Mouse (Mus musculus) neural tube, embryonic 15.5 days (tissue): ENCODE data around the gene Ntpcr. TPM values are rescaled to one million over a fixed set of nuclear protein-coding genes. Genes with fewer than 3 reads are reported as not detected.

Experiments used
- ATAC-seq: fragments of 200-750 bp; cut with Nextera tagmentation; 2 replicates; pipeline ENCODE4 v1.8.0; 2017; ENCODE audit warnings: mild to moderate bottlenecking, moderate TSS enrichment, moderate library complexity; ENCODE audit not compliant: low FRiP score
- H3K27ac ChIP-seq: fragments of 300-500 bp; sonication (generic); replicated peaks from 2 replicates; pipeline ENCODE4 v1.5.1; 2015; ENCODE audit warnings: mild to moderate bottlenecking, inconsistent platforms
- H3K27me3 ChIP-seq: fragments of 300-500 bp; sonication (generic); replicated peaks from 2 replicates; pipeline ENCODE4 v1.6.1; 2015; ENCODE audit warnings: inconsistent platforms
- H3K36me3 ChIP-seq: fragments of 300-500 bp; sonication (generic); 2 replicates; pipeline ENCODE4 v1.6.1; 2015; ENCODE audit warnings: inconsistent platforms
- H3K4me1 ChIP-seq: fragments of 300-500 bp; sonication (generic); 2 replicates; pipeline ENCODE4 v1.6.1; 2015; ENCODE audit warnings: inconsistent platforms
- H3K4me2 ChIP-seq: fragments of 300-500 bp; sonication (generic); 2 replicates; pipeline ENCODE4 v1.6.1; 2015; ENCODE audit warnings: inconsistent platforms, mild to moderate bottlenecking, moderate library complexity
- H3K4me3 ChIP-seq: fragments of 300-500 bp; sonication (generic); replicated peaks from 2 replicates; pipeline ENCODE4 v1.5.1; 2015; ENCODE audit warnings: mild to moderate bottlenecking, inconsistent platforms
- H3K9ac ChIP-seq: fragments of 300-500 bp; sonication (generic); replicated peaks from 2 replicates; pipeline ENCODE4 v1.6.1; 2015; ENCODE audit warnings: mild to moderate bottlenecking, inconsistent platforms
- H3K9me3 ChIP-seq: fragments of 300-500 bp; sonication (generic); replicated peaks from 2 replicates; pipeline ENCODE4 v1.6.1; 2016; ENCODE audit warnings: inconsistent platforms
- WGBS: fragments of 180-500 bp; shearing (Covaris S2); methylation state at CpG from one replicate; pipeline ENCODE4 v1.1.7; 2015; ENCODE audit warnings: mixed read lengths; 5-methylcytosine and 5-hydroxymethylcytosine counted together
- polyA plus RNA-seq: library from polyadenylated mRNA; unstranded; fragments of >200 nt; fragmentation: Nextera tagmentation; extraction: Ambion mirVana; gene quantifications from 2 replicates; pipeline ENCODE4 v1.2.1, GENCODE M21; 2015

Gene Ntpcr
- 33.1 and 36.9 TPM in 2 replicates for polyA plus RNA-seq

- Histone ChIP-seq H3K4me1 (peaks cover 15% of the 10 kb centered on the region), H3K36me3 (no peaks in the 10 kb centered on the region), H3K27me3 (no peaks in the 10 kb centered on the region), H3K4me3 (no peak within 1 kb of the TSS), H3K9ac (no peak within 1 kb of the TSS), H3K9me3 (no peaks in the 10 kb centered on the region), H3K27ac (no peak within 1 kb of the TSS), H3K4me2 (no peak within 1 kb of the TSS)
- WGBS, result 83% methylated on average over 7 of the region's 7 CpGs
- no peak for ATAC-seq
Measured at GRCm38 (mm10) chr8:125729746-125730145, at the start of gene Ntpcr. Ntpcr (plus strand) TSS chr8:125729963.

GRCm38 (mm10) chr8:125680851-125681408 is 48.8 kb upstream of the Ntpcr start:
- 57% methylated on average over 8 of the region's 8 CpGs for WGBS
- no peaks in the 10 kb centered on the region for H3K27me3 ChIP-seq
- ATAC-seq, result no peak
- no peaks in the 10 kb centered on the region for H3K9me3 ChIP-seq
- peaks cover 7% of the 10 kb centered on the region; the same call in 1 of the 2 replicates for H3K4me1 ChIP-seq
- no peak overlapping the region for H3K9ac ChIP-seq
- no peaks in the 10 kb centered on the region for H3K36me3 ChIP-seq
- H3K27ac ChIP-seq, result no peak overlapping the region
- no peak overlapping the region for H3K4me3 ChIP-seq
- H3K4me2 ChIP-seq, result no peak overlapping the region

GRCm38 (mm10) chr8:125685216-125685760 is 44.5 kb upstream of the Ntpcr start:
- Histone ChIP-seq H3K4me1 (0 out of 2 replicates have a peak, but pooled peaks cover 4% of the 10 kb centered on the region), H3K27me3 (no peaks in the 10 kb centered on the region), H3K27ac (no peak overlapping the region), H3K36me3 (no peaks in the 10 kb centered on the region), H3K4me2 (no peak overlapping the region), H3K9me3 (no peaks in the 10 kb centered on the region), H3K4me3 (no peak overlapping the region), H3K9ac (no peak overlapping the region)
- WGBS, result 63% methylated on average over 6 of the region's 6 CpGs
- no peak for ATAC-seq

- no peaks in the 10 kb centered on the region for H3K9me3 ChIP-seq
- 72% methylated on average over 9 of the region's 9 CpGs for WGBS
Measured at GRCm38 (mm10) chr8:125686221-125686865, 43.4 kb upstream of the Ntpcr start.

DNA sequence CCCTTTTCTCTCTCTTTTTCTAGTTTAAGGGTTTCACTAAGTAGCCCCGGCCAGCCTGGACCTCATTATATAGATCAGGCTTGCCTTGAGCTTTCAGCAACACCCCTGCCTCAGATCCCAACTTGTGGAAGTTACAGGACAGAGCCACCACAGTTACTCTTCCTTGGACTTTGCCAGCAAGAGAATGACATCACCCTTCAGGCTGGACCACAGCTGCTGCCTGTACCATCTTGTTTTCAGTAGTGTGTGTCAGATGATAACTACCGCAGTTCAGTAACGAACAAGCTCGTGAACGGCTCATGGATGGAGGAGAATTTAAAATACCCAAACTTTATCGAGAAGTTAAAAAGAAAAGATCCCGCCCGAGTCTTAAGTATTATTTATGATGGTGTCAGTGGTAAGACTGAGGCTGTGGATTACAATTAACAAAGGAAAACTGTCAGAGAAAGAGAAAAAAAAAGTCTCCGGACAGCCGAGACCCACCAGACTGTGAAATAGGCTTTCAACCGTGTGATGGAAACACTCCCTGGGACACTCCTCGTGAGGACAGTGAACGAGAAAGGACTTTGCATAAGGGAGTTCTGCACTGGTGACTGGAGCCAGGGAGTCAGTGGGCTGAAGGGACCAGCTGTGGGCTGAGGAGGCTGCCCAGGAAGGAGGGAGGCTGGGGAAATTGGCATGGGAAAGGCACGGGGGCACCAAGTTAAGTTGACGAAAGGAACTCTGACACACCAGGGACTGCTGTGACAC is 39.4 kb upstream of the Ntpcr start:
- no peak for ATAC-seq
- Histone ChIP-seq H3K4me3 (no peak overlapping the region), H3K27me3 (no peaks in the 10 kb centered on the region), H3K9ac (no peak overlapping the region), H3K27ac (no peak overlapping the region), H3K4me1 (peaks cover 10% of the 10 kb centered on the region; the same call in 1 of the 2 replicates), H3K36me3 (no peaks in the 10 kb centered on the region), H3K4me2 (no peak overlapping the region), H3K9me3 (no peaks in the 10 kb centered on the region)
- WGBS, result 36% methylated on average over 15 of the region's 15 CpGs

More at GRCm38 (mm10) chr8:125686221-125686865, 43.4 kb upstream of the Ntpcr start:
- Histone ChIP-seq H3K27ac (no peak overlapping the region), H3K4me3 (no peak overlapping the region), H3K9ac (no peak overlapping the region), H3K4me2 (no peak overlapping the region), H3K4me1 (peaks cover 7% of the 10 kb centered on the region; the same call in 1 of the 2 replicates), H3K27me3 (no peaks in the 10 kb centered on the region), H3K36me3 (no peaks in the 10 kb centered on the region)
- ATAC-seq, result no peak

DNA sequence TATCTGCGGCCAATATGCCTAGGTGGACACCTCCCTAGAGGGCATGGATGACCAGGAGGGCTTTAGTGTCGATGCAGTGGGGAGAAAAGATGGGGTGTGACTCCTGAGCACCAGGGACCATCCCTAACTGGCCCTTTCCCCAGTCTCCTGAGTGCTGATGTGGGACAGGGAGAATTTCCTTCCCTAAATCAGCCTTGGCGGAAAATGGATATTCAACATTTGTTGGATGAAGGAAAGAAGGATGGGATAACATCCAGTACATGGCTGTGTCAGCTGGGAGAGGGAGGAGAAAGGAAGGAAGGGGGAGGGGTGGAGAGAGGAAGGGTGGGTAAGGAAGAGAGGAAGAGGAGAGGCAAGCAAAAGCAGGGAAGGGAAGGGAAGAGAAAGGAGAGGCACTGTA is 38.8 kb upstream of the Ntpcr start:
- Histone ChIP-seq H3K27ac (no peak overlapping the region), H3K4me2 (no peak overlapping the region), H3K9ac (no peak overlapping the region), H3K4me1 (peaks cover 10% of the 10 kb centered on the region; the same call in 1 of the 2 replicates), H3K4me3 (no peak overlapping the region), H3K27me3 (no peaks in the 10 kb centered on the region), H3K9me3 (no peaks in the 10 kb centered on the region), H3K36me3 (no peaks in the 10 kb centered on the region)
- ATAC-seq, result no peak
- 85% methylated on average over 3 of the region's 3 CpGs for WGBS

GRCm38 (mm10) chr8:125692447-125692846 is 37.3 kb upstream of the Ntpcr start:
- H3K27me3 ChIP-seq, result no peaks in the 10 kb centered on the region
- H3K27ac ChIP-seq, result no peak overlapping the region
- no peaks in the 10 kb centered on the region for H3K36me3 ChIP-seq
- no peak overlapping the region for H3K4me2 ChIP-seq
- ATAC-seq, result no peak
- 49% methylated on average over 5 of the region's 5 CpGs for WGBS
- peaks cover 10% of the 10 kb centered on the region; the same call in 1 of the 2 replicates for H3K4me1 ChIP-seq
- H3K9ac ChIP-seq, result no peak overlapping the region
- no peak overlapping the region for H3K4me3 ChIP-seq
- no peaks in the 10 kb centered on the region for H3K9me3 ChIP-seq

DNA sequence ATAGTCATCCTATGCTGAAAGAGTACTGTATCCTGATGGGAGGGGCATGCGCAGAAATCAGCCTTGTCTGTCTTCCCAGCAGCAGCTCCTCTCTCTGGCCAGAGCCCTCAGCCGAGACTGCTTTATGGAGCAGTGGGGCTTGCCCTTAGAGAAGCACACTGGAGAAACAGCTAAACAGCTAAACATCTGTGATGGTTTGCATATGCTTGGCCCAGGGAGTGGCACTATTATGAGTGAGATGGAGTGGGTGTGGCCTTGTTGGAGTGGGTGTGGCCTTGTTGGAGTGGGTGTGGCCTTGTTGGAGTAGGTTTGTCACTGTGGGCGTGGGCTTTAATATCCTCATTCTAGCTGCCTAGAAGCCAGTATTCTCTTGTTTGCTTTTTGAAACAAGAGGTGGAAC is 36.6 kb upstream of the Ntpcr start:
- Histone ChIP-seq H3K4me3 (no peak overlapping the region), H3K36me3 (no peaks in the 10 kb centered on the region), H3K4me2 (no peak overlapping the region), H3K9ac (no peak overlapping the region), H3K9me3 (no peaks in the 10 kb centered on the region), H3K27ac (no peak overlapping the region), H3K27me3 (no peaks in the 10 kb centered on the region), H3K4me1 (peaks cover 10% of the 10 kb centered on the region; the same call in 1 of the 2 replicates)
- no peak for ATAC-seq
- WGBS, result 82% methylated on average over 3 of the region's 3 CpGs

GRCm38 (mm10) chr8:125695951-125696350 is 33.8 kb upstream of the Ntpcr start:
- H3K36me3 ChIP-seq, result no peaks in the 10 kb centered on the region
- H3K4me1 ChIP-seq, result peaks cover 7% of the 10 kb centered on the region; the same call in 1 of the 2 replicates
- no peak overlapping the region for H3K27ac ChIP-seq
- no peaks in the 10 kb centered on the region for H3K9me3 ChIP-seq
- no peaks in the 10 kb centered on the region for H3K27me3 ChIP-seq
- no peak for ATAC-seq
- H3K4me2 ChIP-seq, result no peak overlapping the region
- H3K4me3 ChIP-seq, result no peak overlapping the region
- 90% methylated on average over 6 of the region's 6 CpGs for WGBS
- no peak overlapping the region for H3K9ac ChIP-seq

DNA sequence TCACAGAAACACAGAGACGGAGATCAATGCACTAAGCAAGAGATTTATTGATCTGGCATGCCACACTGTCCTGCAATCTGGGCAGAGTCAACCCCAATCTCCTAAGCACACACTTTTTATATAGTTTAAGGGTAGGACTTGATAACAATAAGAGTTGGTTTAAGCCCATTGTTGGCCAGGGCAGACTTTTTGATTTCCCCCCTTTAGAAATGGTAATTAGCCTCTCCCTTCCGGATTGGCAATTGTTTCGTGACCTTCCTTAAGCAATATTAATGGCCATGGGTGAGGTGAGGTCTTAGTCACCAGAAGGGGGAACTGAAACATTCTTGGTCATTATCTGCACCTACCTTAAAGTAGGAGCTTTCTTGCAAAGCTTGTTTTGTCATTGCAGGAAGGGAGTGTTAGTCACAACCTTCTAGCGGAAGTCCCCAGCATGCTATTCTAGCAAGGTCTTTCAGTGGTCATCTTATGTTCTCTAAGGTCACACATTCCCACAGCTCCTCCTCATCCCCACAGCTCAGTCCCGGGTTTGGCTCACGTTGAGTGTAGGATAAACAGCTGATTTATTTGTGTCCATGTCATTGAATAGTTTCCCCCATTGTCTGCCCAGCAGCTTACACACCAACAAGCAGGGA is 30.3 kb upstream of the Ntpcr start:
- Histone ChIP-seq H3K9me3 (no peaks in the 10 kb centered on the region), H3K4me2 (no peak overlapping the region), H3K27ac (no peak overlapping the region), H3K36me3 (no peaks in the 10 kb centered on the region), H3K4me3 (no peak overlapping the region), H3K9ac (no peak overlapping the region), H3K4me1 (peaks cover 7% of the 10 kb centered on the region; the same call in 1 of the 2 replicates), H3K27me3 (no peaks in the 10 kb centered on the region)
- WGBS, result 53% methylated on average over 6 of the region's 6 CpGs
- ATAC-seq, result no peak

- no peak overlapping the region for H3K4me3 ChIP-seq
- no peak overlapping the region for H3K4me2 ChIP-seq
- no peaks in the 10 kb centered on the region for H3K36me3 ChIP-seq
- H3K9ac ChIP-seq, result no peak overlapping the region
- ATAC-seq, result no peak
- H3K27ac ChIP-seq, result no peak overlapping the region
- peaks cover 7% of the 10 kb centered on the region; the same call in 1 of the 2 replicates for H3K4me1 ChIP-seq
- H3K27me3 ChIP-seq, result no peaks in the 10 kb centered on the region
- WGBS, result 74% methylated on average over 7 of the region's 7 CpGs
- H3K9me3 ChIP-seq, result no peaks in the 10 kb centered on the region
Measured at GRCm38 (mm10) chr8:125700407-125700806, 29.4 kb upstream of the Ntpcr start.
